Mouse (Mus musculus): ENCODE measurements around the gene Slc2a5.

Slc2a5 gene

DNA sequence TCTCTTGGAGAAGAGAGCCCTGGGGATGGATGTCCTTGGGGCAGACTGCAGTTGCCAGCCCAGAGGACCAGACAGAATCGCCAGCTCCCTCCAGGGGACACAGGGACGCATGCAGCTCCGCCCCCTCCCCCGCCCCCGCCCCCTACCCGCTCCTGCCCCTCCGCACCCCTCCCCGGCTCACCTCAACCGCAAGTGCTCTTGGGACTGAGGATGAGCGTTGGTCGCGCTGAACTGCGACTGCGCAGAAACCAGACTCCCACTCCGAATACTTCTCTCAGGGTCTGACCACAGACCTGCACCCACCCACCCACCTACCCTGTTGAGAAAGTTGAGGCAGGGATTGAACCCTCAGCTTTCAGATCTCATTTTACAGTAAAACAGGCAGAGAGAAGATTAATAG is at the start of gene Slc2a5:
TSS of gene Slc2a5 (plus strand) at position 229 of the 400 bp plus-strand sequence.
- DNase-seq, result no peak

DNA sequence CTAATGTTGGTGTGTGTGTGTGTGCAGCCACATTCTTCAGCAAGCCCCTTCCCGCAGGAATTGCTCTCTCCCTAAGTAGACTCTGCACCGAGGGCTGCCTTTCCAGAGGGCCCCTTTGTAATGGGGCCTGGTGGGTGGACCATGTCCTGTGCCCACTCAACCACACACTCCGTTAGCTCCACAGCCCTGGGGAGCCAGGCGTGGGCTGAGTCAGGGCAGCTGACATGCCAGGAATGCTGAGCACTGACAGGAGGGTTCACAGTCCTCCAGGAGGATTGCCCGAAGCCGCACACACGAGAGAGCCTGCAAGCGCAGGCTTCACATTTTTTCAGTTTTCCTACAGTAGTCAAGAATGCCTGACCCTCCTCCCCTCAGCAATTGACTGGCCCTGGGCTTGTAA is 48.9 kb upstream of the Slc2a5 start:
- DNase-seq, result no peak

DNA sequence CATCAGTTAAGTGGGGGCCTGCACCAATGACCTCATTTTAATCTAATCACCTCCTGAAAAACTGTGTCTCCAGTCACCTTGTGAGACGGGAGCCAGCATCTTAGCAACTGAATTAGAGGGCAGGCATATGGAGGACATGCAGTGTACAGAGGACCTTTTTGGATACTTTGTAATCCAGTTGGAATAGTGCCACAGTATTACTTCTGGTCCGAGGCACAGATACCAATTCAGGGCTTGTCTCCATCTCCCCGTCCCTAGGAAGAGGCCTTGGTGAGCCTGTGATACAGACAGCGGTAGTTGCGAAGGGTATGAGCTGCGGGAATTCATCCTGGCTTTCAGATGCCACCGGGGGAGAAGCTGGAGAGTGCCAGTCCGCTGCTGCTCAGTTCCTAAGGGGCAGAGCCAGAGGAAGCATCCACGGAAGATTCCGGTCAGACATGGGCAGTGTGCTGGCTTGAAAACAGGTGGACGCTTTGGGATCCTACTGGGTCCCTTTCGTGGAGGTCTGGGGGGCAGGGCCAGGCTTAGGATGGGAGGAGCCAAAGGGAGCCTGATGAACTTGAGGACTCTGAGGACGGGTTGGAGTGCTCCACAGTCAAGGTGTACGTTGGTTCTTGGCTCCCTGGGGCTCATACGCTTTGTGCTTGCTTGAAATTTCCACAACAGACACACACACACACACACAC is 46.5 kb upstream of the Slc2a5 start:
- DNase-seq, result no peak

DNA sequence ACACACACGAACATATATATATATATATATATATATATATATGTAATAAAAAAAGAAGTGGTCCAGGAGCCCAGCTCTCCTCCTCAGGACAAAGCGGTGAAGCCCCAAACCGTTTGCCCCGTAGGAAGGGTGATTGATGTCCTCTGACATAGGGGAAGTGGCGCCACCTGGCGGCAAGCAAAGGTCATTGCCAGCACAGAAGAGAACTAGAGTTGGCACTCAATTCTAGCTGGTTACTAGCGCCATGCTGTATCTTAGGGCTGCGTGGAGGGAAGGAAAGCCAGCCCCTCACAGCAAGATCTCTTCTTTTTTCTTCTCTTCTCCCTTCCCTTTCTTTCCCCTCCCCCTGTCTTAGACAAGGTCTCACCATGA is 46.0 kb upstream of the Slc2a5 start:
- DNase-seq, result peak; percentile 33

DNA sequence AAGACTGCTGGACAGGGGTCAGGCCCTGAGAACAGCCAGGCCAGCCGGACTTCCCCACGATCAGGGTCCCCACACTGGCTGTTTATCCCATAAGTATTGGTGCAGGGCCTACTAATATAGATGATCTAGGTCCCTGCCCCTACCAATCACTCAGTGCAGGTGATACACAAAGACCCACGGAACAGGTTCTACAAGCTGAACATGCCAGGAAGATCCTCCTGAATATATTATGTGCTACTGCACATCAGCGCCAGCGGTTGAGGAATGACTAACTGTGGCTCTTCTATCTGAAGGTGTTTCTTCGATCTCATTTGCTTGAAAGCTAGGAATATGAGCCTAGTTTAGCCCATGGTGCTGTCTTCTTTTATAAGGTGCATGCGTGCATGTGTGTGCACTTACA is 43.7 kb upstream of the Slc2a5 start:
- DNase-seq, result no peak

DNA sequence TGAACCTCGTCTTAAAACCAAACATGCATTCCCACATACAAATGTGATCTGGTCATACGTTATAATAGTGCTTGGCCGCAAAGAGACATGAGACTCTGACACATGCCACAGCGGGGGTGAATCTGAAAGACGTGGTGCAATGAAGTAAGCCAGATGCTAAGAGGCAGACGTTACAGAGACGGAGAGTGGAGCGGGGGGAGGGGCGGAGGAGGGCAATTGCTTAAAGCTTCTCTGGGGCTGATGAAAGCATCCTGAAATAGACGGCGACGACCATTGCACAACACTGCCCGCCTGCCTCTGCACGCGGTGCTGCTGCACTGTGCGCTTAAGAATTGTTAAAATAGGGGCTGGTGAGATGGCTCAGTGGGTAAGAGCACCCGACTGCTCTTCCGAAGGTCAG is 42.9 kb upstream of the Slc2a5 start:
- no peak for DNase-seq

DNA sequence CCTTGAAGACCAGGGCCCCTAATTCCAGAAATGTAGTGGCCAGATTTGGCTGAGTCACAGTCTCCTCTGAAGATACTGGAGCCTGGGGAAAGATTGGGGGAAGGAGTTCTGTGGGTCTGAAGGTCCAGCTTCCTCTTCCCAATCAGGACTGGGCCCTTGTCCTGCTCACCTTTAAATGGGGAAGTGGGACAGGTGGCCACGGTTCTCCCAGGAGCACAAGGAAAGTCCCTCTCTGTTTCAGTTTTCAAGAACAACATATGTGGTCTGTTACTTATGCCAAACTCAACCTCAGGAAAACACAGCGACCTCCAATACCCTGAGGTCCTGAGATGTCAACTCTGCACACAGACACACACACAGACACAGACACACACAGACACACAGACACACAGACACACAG is 40.4 kb upstream of the Slc2a5 start:
- no peak for DNase-seq

DNA sequence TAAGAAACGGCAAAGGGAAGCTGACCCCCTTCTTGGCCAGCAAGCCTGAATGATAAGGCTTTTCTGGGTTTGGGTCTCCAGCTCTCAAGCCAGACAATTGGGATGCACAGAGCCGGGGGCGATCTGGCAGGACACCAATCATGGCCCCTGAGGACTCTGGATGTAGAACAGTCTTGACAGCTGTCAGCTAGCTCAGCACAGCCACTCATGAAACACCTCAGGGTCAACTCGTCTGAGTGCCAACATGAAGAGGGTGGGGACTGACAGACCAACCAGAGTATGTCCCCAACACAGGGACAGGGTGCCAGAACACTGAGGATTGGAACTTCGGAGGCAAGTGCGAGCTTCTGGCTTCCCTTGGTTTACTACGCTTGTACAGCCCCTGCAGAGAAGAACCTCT is 39.8 kb upstream of the Slc2a5 start:
- DNase-seq, result no peak

DNA sequence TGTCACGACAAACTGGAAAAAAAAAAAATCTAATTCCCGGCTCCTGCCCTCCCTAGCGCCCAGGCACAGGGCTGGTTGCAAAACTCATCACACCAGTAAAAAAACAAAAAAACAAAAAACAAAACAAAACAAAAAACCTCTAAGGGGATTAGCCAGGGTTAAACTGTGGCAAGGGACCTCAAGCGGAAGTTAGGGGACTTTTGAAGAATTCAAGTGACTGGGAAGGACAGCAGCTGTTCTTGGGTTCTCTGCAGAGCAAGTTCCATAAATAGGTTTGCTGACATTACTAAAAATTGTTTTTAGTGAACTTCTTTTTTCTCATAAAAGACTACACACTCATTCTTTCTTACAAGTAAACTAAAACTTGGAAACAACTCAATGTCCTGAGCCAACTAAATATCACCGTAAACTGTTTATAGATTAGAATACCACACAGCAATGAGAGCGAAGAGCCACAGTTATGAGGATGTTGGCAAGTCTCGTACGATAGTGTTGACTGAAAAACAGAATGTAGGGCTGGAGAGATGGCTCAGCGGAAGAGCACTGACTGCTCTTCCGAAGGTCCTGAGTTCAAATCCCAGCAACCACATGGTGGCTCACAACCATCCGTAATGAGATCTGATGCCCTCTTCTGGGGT is 38.6 kb upstream of the Slc2a5 start:
- no peak for DNase-seq

DNA sequence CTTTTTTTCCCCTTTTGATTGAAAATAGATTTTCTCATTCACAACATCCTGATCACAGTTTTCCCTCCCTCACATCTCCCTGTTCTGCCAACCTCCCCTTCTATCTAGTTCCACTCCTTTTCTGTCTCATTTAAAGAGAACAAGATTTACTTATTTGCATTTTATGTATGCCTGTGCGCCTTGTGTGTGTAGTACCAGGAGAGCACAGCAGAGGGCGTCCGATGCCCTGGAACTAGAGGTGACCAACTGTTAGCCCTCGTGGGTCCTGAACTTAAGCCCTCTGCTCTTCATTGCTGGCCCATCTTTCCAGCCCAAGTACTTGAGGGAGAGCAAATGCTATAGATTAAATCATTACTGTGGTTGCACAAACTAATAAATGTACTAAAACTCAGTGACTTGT is 33.7 kb upstream of the Slc2a5 start:
- DNase-seq, result no peak

DNA sequence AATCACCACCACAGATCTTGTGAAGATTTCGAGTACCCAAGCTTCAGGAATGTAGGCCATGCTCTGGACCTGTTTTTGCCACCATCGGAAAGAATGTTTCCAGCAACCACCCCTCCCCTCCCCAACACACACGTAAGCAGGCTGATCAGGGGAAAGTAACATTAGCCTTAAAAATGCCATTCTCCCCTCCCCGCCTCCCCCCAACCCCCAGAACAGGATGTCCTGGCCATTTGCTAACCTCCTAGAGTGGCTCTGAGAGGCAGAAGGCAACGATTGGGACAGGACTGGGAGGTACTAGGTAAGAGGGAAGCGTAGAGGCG is 32.3 kb upstream of the Slc2a5 start:
- no peak for DNase-seq

DNA sequence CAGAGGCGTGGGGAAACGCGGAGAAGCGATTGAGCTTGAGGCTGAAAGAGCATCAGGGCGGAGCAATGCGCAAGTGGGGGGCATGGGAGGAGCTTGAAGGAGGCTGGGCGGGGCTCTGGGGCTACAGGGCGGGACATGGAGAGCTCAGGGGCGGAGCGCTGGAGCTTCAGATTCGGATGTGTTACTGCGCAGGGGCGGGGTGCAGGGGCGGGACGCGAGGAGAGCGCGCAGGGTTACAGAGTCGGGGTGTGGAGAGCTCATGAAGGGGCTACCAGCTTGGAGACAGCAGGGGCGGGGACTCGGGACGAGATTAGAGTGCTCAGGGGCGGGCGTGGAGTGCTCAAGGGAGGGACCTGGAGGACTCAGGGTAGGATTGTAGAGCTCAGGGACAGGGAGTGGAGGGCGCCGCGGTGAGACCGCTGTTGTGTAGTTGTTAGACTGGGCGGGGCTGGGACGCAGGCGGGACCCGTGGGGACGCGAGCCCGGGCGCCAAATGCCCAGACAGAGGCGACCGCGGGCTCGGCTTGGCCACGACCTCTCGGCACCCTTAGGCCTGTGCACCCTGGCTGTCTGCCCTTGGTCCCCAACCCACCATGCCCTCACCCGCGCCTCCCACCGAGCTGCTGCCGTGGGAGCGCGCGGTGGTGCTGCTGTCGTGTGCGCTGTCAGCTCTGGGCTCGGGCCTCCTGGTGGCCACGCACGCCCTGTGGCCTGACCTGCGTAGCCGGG is 31.8 kb upstream of the Slc2a5 start, which contains the start of gene Gpr157:
TSS of gene Gpr157 (plus strand) at position 205 of the 729 bp plus-strand sequence.
- DNase-seq, result peak; percentile 89

DNA sequence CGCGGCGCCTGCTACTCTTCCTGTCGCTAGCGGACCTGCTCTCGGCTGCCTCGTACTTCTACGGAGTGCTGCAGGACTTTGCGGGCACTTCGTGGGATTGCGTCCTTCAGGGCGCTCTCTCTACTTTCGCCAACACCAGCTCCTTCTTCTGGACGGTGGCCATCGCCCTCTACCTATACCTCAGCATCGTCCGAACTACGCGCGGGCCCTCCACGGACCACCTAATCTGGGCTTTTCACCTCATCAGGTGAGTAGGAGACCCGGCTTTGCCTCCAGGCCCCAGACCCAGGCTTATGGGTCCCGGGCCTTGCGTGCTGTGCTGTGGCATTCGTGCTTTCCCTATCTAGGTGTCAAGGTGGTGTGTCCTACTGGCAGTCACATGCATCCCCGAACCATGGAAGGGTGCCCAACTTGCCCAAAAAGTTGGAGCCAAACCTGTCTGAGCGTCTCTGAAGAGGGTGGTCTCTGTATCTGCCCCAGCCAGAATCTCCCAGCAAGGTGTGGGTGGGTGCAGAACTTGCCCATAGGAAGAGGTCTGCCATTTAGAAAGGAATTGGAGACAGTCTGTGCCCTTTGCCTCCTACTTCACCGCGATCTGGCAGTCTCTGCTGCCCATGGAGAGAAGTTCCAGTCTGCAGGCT is 31.1 kb upstream of the Slc2a5 start:
- no peak for DNase-seq

DNA sequence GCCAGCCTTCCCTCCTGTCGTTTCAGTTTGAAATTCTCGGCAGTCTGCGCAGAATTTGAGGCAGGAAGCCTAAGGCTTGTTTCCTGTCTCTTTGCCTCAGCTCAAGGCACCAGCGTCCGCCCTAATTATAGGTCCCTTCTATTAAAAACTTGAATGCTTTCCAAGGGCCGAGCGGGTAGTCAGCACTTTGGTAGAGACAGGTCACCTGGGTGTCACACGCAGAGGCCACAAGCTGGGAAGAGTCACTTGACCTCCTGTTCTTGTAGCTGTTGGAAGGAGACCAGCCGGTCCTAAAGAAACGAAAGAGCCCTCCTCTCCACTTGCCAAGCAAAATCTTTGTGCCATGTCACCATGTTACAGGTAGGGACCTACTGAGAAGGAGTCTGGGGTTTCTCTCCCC is 30.0 kb upstream of the Slc2a5 start:
- DNase-seq, result no peak

DNA sequence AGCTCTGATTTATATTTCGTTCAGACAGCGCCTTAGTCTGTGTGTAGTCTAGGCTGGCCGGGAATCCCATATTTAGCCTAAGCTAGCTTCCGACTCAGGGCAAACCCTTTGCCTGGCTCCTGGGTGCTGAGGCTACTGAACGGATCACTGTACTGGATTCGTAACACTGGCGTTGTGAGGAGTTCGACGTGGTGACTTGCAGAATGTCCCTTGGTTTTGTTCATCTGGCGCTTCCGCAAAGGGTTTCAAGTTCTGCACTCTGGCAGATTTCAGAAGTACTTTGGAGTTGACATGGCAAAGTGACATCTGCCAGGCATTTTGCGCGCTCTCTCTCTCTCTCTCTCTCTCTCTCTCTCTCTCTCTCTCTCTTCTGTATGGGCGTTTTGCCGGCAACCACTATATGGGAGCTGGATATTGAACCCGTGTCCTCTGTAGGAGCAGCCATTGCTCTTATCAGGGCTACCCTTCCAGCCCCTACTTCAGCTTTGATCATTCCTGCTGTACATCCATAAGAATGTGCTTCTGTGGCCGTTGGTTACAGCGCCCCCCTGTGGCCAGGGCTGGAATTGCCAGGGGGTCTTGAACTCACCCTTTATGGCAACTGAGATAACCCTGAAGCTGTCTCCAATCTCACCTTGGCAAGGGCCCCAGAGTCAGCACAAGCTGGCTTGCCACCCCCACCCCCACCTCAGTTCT is 27.0 kb upstream of the Slc2a5 start:
- peak; percentile 30 for DNase-seq

DNA sequence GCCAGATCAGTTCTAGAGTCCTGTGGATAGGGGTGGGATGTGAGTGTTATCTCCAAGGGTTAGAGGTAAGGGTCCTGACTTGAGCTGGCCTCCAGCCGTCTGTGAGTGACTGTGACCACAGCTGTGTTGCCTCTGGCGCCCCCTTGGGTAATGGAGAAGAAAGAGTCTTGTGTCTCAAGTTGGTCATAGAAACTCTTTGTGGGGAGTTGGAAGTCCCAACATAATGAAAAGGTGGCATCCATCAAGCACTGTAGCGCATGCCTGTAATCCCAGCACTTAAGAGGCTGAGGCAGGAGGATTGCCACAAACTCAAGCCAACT is 26.5 kb upstream of the Slc2a5 start:
- DNase-seq, result no peak

DNA sequence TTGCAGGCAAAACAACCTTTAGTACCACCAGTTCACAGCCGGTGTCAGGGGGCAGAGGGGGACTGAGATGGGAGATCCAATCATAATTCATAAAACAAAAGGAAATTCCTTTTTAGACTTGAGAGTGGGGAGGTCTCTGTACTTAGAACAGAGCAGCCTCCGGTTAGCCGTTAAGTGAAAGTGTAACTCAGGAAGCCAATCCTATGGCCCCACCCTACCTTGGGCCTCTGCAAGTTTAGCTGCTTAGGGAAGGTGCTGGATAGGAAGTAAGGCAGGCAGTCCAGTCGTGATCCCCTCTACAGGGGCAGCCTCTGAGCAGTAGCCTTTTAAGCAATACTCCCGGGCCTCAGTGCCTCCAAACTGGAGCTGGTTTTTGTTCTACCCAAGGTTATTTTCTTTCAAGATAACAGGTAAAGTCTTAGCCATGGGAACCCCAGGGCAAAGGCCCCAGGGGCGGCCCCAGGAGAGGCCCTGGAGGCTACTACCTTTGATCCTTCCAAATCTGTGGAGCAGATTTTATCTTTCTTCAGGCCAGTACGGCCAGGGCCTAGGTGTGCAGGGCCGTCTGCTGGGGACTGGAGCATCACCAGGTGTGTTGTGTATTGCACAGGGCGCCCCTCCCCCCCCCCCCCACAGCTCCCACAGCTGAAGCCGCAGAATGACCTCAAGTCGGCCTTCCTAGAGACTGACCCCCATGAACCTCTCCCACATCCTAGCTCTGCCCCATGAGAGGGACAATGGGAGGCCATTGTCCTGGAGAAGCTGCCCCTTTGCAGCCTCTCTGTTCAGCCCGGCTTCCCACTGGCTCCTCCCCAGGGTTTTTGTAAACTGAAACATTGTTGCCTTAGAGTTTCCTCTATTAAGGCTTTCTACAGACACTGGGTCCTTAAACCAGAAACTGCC is 25.3 kb upstream of the Slc2a5 start:
- no peak for DNase-seq

DNA sequence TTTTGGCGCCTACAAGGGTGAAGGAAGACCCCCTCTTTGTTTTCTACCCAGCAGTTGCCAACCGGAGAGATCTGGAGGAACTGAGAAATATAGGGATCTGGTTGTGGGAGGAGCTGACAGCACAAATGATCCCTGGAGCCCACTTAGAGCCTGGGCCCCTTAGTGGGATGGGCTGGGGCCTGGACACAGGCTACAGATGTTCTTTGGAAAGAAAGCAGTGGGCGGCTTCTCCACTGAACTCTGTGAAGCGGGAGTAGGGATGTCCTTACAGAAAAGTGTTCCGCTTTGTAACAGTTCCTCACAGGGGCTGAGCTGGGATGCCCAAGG is 24.7 kb upstream of the Slc2a5 start:
- DNase-seq, result no peak

DNA sequence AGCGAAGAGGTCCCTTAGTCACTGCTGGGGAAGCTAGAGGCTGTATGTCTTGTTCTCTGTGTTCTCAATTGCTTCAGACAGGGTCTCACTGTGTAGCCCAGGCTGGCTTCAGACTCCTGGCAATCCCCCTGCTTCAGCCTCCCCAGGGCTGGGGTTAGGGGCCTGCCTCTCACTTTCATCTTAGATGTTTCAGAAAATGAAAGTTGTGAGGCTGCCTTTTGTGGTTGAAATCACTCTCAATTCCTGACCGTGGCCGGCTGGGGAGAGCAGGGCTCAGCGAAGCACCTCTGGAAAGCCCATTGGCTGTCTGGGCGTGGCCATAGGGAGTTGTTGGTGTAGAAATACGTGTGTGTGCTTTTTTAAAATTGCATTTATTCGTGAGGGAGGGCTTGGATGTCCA is 22.8 kb upstream of the Slc2a5 start:
- DNase-seq, result no peak

DNA sequence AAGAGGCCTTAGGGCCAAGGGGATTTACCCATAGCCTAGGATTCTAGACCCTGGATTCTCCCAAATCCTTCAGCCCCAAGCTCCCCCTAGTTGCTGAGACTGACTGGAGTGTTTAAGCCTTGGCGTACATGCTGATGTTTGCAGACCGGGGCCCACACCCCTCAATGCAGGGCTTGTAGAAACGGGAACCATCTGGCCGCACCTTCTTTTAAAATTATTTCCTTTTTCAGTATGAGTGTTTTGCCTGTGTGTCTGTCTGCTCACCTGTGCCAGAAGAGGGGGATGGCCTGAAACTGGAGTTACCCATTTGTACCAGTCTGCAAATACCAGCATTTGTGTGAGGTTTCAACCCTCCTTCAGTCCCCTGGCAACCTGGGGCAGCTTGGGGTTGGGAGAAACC is 21.2 kb upstream of the Slc2a5 start:
- DNase-seq, result no peak

DNA sequence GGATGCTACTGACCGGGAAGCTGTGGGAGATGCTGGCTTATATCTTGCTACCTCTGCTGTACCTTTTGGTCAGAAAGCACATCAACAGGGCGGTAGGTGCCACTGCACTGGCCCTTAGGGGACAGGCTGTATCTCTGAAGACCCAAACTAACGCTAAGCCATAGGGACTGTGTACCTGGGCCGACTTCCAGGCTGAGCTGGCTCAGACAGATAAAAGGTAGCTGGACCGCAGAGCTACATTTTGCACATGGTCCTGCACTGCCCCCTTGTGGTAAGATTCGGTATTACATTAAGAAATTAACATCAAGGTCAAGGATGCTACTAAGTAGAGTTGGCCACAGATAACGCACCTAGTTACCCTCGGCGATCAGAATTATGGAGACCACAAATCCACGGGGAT is 20.2 kb upstream of the Slc2a5 start:
- peak; percentile 70 for DNase-seq

DNA sequence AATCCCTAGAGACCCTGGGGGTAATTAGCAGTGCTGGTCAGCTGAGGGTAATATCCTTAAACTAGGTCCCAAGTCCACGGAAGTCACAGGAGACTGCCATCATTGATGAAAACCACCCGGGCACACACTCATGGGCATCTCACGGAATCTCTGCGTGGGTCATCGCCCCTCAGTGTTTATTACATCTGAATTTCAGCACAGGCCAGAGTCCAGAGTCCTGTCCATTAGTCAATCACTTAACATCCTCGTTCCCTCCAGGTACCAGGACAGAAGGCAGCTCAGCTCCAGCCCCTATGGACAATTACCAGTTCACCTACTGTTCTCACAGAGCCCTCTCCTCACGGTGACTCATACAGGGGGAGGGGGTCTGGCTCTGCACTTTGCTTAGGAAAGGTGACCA is 16.3 kb upstream of the Slc2a5 start:
- DNase-seq, result no peak

DNA sequence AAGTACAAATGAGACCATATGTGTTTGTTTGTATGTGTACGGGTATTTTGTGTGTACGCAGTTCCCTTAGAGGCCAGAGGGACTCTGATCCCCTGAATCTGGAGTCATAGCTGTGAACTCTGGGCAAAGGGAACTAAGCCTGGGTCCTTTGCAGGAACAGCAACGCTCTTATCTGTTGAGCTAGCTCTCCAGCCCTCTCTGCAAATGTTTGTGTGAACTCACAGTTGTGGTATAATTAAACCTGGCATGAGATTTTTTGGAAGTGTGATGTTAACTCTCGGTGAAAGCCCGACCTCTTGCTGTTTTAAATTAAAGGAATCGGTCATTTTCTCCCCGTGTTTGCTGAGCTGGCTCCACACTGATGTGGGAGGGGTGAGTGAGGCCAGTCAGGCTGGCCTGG is 13.4 kb upstream of the Slc2a5 start:
- DNase-seq, result no peak

Data from cerebellum, adult 11 months (tissue).